Mouse (Mus musculus): ENCODE measurements around the gene Ccr1. TPM values are rescaled to one million over a fixed set of nuclear protein-coding genes. Genes with fewer than 3 reads are reported as not detected.
"Not testable (repeated sequence)": the region's sequence is repeated elsewhere in the genome, so short reads cannot be mapped to it uniquely, and the experiment has no call there.

The Ccr1 gene
- total RNA-seq, 1 experiment from 2014 or later: 362 TPM

DNA sequence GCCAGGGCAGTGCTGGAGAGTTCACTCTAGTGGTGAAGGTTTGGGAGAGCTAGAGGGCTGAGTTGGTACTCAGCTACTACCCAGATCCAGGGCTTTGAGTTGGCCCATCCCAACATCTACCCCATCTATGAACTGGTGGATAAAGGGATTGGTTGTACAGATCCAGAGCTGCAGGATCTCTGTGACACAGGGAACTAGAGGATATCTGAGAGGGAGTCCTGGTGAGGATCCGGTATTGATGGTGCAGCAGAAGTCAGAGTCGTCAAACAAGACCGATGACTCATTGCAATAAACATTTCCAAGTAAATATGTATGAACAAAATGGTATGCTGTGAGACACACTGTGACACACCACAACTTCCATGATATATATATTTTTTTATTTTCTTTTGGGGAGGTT is 37.6 kb downstream of the Ccr1 start:
- ATAC-seq (ENCODE audit: extremely low read depth, insufficient number of reproducible peaks, low FRiP score, poor library complexity, severe bottlenecking): no peak

DNA sequence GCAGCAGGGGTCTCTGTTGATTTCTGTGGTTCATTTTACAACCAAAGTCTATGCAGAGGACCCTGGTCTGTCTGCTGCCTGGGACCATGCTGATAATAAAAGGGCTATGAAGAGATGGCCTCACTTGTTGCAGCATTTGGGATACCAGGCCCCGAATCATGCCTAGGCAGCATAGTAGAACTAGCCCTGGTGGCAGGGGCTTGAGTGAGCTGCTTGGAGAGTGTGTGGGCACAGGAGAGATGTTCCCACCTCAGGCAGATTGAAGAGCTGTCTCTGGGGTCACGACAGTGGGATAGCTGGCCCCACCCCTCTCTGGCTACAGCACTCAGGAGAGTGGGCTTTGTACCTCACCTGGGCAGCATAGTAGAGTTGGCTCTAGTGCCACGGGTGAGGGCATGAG is 38.0 kb downstream of the Ccr1 start:
- no peak for ATAC-seq (ENCODE audit: extremely low read depth, insufficient number of reproducible peaks, low FRiP score, poor library complexity, severe bottlenecking)

DNA sequence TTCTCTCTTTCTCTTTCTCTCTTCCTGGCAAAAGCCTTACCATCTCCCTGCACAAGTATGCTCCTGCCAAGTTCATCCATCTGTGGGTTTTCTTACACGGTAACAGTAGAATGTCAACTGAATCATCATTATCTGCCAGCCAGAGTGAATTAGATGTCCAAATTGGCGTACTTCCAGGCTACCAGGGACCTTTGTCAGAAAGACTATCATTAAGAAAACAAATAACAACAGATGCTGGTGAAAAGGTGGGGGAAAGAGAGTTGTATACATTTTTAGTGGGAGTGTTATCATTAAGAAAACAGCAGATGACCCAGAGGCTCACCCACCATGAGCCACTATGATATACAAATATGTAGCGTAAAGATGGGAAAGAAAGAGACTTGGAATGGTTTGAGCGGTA is 38.6 kb downstream of the Ccr1 start:
- no peak for ATAC-seq (ENCODE audit: extremely low read depth, insufficient number of reproducible peaks, low FRiP score, poor library complexity, severe bottlenecking)

DNA sequence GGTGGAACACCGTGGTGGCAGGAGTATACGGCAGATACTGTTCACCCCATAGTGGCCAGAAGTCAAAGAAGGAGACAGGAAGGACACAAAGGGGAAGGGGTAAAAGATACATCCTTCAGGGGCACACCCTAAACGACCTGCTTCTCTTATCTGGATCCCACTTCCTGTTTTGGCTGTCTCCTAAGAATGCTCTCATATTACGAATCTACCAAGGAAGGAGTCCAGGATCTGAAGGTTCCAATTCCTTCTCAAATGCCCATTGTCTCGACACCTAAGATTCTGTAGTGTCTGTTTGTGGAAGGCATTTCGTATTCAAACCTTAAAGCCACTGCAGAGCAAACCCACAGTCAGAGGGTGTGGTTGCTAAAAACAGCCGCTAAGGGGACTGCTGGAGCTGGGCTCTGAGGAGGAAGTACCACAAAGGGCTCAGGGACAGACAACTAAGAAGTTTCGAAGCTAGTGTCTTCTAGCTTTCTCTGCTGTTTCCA is 39.7 kb downstream of the Ccr1 start:
- ATAC-seq (ENCODE audit: extremely low read depth, insufficient number of reproducible peaks, low FRiP score, poor library complexity, severe bottlenecking): peak; percentile 40

DNA sequence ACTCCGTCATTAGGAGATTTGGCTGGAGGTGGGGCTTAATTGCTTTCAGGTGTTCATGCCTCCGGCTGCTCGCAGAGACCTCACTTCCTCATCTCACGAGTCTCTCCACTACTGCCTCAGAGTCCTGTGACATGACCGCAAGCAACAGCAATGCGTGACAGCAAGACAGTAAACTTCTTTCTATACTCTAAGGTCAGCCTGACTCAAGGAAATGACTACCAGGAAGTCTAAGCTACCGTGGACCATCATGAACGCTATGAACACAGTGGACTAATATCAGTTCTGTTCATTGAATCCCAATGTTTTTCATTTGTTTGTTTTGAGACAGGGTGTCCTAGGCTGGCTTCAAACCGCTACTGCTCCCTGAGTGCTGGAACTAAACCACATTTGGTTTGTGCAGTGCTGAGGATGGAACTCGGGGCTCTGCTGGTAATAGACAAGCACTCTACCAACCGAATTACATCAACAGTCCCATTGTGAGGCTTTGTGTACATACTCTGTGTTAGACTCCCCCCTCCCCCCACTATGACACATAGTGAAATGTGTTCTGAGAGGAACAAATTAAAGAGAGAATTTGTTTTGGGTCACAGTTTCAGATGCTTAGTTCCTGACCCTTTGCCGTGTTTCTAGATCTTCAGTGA is 40.3 kb downstream of the Ccr1 start:
- peak; percentile 53 for ATAC-seq (ENCODE audit: extremely low read depth, insufficient number of reproducible peaks, low FRiP score, poor library complexity, severe bottlenecking)

DNA sequence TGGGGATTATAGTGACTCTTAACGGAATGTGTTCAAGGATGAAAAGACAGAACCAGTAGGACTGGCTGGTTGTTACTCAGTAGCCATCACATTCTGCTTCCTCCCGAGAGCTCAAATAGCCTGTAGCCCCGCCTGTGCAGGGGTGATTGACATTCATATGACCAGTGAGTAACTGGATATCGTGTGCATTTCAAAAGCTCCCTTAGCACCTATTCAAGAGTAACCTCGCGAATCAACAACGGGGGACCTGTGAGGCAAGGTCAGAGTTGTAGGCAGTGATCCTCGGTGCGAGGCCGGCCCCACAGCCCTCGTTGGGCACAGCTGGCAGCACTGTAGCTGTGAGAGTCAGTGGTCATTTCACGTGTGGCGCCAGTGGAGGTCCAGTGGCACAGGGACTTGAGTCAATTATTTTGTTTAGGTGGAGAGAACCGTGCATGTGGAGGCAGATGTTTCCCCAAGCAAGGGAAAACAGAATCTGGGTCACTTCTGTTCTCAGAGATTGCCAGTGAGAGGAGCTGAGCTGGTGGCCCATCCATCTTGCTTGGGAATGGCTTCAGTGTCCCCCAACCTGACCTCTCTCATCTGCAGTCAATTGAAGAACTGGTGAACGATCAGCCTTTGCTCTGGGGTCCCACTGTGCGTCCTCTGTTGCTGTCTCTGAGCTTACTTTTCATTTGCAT is 41.1 kb downstream of the Ccr1 start:
- ATAC-seq (ENCODE audit: extremely low read depth, insufficient number of reproducible peaks, low FRiP score, poor library complexity, severe bottlenecking): no peak

DNA sequence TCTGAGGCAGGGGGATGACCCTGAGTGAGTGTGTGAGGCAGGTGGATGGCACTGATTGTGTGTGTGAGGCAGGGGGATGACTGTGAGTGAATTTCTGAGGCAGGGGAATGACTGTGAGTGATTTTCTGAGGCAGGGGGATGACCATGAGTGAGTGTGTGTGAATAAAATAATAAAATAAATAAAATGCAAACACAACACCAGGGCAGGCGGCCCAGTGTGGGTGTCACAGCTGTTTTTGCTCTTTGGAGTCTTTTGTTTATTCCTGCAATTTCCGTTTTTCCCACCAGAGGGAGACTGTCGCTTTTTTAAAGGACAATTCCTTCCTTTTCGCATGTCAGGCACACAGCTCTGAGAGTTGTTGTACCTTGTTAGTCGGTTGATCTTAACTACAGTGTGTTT is 42.5 kb downstream of the Ccr1 start:
- ATAC-seq (ENCODE audit: extremely low read depth, insufficient number of reproducible peaks, low FRiP score, poor library complexity, severe bottlenecking): not testable (repeated sequence)

DNA sequence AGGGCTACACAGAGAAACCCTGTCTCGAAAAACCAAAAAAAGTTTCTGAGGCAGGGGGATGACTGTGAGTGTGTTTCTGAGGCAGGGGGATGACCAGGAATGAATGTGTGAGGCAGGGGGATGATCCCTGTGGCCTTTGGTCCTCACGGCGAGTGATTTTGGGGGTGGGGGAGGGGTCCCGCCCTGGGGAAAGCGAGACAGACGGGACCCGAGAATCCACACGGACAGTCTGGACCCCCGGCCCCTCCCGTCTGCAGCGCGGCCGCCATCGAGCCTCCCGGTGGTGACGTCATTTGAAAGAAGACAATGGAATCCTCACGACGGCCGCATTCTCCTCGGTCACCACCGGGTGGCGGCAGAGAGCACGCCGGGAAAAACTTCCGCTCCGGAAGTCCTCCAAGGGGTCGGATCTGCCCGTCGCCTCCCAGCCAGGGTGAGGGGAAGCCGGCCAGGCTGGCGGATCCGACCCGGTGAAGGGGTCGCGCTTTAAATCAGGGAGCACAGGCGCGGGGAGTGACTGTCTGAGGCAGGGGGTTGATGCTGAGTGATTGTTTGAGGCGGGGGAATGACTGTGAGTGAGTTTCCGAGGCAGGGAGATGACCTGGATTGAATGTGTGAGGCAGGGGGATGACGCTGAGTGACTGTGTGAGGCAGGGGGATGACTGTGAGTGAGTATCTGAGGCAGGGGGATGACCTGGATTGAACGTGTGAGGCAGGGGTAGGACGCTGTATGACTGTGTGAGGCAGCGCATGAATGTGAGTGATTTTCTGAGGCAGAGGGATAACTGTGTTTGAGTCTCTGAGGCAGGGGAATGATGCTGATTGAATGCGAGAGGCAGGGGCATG is 43.2 kb downstream of the Ccr1 start:
- ATAC-seq (ENCODE audit: extremely low read depth, insufficient number of reproducible peaks, low FRiP score, poor library complexity, severe bottlenecking): peak; percentile 37

DNA sequence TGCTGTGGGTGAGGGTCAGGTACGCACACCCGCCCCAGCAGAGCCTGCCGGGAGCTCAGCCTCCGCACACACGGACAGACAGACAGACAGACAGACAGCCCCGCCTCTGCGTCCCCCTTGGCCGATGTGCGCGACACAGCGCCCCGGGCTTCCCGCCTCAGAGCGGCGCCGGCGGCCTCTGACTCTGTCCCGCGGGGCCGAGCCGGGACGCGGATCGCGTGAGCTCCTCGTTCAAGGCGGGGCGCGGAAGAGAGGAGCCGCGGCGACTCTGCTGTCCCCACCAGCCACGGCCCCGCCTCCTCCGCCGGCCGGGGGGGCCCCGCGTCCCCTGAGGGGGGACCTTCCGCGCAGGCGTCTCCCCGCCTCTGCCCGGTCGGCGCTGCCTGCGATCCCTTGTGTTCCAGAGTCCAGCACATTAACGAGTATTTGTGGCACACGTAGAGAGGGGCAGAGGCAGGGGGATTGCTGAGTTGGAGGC is 43.9 kb downstream of the Ccr1 start:
- ATAC-seq (ENCODE audit: extremely low read depth, insufficient number of reproducible peaks, low FRiP score, poor library complexity, severe bottlenecking): peak; percentile 23

DNA sequence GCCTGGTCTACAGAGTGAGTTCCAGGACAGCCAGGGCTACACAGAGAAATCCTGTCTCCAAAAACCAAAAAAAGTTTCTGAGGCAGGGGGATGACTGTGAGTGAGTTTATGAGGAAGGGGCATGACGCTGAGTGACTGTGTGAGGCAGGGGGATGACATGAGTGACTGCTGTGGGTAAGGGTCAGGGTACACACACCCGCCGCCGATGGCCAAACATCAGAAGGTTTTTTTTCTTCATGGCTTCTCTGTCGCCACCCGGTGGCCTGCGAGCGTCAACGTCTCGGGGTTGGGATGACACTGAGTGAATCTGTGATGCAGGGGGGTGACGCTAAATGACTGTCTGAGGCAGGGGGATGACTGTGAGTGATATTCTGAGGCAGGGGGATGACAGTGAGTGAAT is 44.5 kb downstream of the Ccr1 start:
- ATAC-seq (ENCODE audit: extremely low read depth, insufficient number of reproducible peaks, low FRiP score, poor library complexity, severe bottlenecking): peak; percentile 39

DNA sequence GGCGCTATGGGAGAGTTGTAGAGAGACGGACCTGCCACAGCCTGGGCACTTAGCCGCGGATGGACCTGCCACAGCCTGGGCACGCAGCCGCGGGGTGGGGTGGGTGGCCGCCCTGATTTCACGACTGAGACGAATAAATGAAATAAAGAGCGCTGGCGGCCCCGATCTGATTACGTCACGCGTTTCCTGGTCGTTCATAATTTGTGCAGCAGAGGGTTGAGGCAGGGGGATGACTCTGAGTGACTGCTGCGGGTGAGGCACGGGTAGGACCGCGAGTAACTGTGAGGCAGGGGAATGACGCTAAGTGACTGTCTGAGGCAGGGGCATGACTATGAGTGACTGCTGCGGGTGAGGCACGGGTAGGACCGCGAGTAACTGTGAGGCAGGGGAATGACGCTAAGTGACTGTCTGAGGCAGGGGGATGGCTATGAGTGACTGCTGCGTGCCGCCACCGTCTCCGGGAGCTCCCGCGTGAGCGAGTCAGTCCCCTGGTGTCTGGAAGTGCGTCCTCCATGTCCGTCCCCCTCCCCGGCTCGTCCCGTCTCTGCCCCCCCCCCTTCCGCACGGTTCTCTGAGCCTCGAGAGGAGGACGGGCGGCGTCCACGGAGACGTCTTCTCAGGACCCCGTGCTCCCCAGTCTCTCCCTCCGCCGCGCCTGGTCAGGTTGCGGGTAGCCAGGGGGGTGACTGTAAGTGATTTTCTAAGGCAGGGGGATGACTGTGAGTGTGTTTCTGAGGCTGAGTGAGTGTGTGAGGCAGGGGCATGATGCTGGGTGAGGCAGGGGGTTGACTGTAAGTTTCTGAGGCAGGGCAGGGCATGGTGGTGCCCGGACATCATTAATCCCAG is 45.1 kb downstream of the Ccr1 start:
- ATAC-seq (ENCODE audit: extremely low read depth, insufficient number of reproducible peaks, low FRiP score, poor library complexity, severe bottlenecking): no peak

Other genes starting within 250 kb of the Ccr1 start
- 5.1 and 6.0 TPM in 2 replicates for gene Cxcr6, start 162.2 kb downstream of the Ccr1 start, total RNA-seq (2017)
- 33.2 and 36.3 TPM in 2 replicates for gene Fyco1, start 116.8 kb downstream of the Ccr1 start, total RNA-seq (2017)
- gene Xcr1, start 106.7 kb downstream of the Ccr1 start, total RNA-seq (2017): 0.12 TPM in 1 of 2 replicates, not detected in the other
- 1.2 TPM in 1 of 2 replicates, not detected in the other for gene Ccr1l1, start 9.7 kb upstream of the Ccr1 start, total RNA-seq (2017)
- gene Ccr3, start 53.3 kb upstream of the Ccr1 start, total RNA-seq (2017): 10.1 and 10.7 TPM in 2 replicates
- 62.9 and 70.1 TPM in 2 replicates for gene Ccr2, start 133.3 kb upstream of the Ccr1 start, total RNA-seq (2017)
- 0.70 and 1.5 TPM in 2 replicates for gene Ccr5, start 152.9 kb upstream of the Ccr1 start, total RNA-seq (2017)